Mouse (Mus musculus) embryonic facial prominence, embryonic 14.5 days (tissue): Measurements from ENCODE around the gene Frmd4a. TPM values are rescaled to one million over a fixed set of nuclear protein-coding genes. Genes with fewer than 3 reads are reported as not detected.
A peak's percentile ranks its signal among the peaks of the same experiment; 100 is the strongest.

ENCODE experiments used
- ATAC-seq: fragments of 200-750 bp; cut with Nextera tagmentation; 2 replicates; pipeline ENCODE4 v1.8.0; 2017; ENCODE audit warnings: low read depth, moderate number of reproducible peaks, moderate TSS enrichment
- DNase-seq: peaks from one replicate; pipeline ENCODE4 v3.0.0-alpha.2; 2015; ENCODE audit warnings: low spot score
- H3K27ac ChIP-seq: fragments of 300-500 bp; sonication (generic); replicated peaks from 2 replicates; pipeline ENCODE4 v1.5.1; 2014; ENCODE audit warnings: low read depth, mild to moderate bottlenecking, low read length, moderate library complexity
- H3K27me3 ChIP-seq: fragments of 300-500 bp; sonication (generic); replicated peaks from 2 replicates; pipeline ENCODE4 v1.6.1; 2014; ENCODE audit warnings: low read length; ENCODE audit not compliant: control insufficient read depth, insufficient read depth
- H3K36me3 ChIP-seq: fragments of 300-500 bp; sonication (generic); 2 replicates; pipeline ENCODE4 v1.6.1; 2014; ENCODE audit warnings: low read length, mixed read lengths; ENCODE audit not compliant: control insufficient read depth, insufficient read depth
- H3K4me1 ChIP-seq: fragments of 300-500 bp; sonication (generic); 2 replicates; pipeline ENCODE4 v1.6.1; 2014; ENCODE audit warnings: antibody characterized with exemption, low read length; ENCODE audit not compliant: control insufficient read depth, insufficient read depth
- H3K4me2 ChIP-seq: fragments of 300-500 bp; sonication (generic); 2 replicates; pipeline ENCODE4 v1.6.1; 2014; ENCODE audit warnings: low read depth, mild to moderate bottlenecking, low read length, moderate library complexity, mixed read lengths
- H3K4me3 ChIP-seq: fragments of 300-500 bp; sonication (generic); 2 replicates; pipeline ENCODE4 v1.5.1; 2014; ENCODE audit warnings: low read depth, mild to moderate bottlenecking, low read length
- H3K9ac ChIP-seq: fragments of 300-500 bp; sonication (generic); 2 replicates; pipeline ENCODE4 v1.6.1; 2014; ENCODE audit warnings: low read depth, mild to moderate bottlenecking, low read length, moderate library complexity, mixed read lengths
- H3K9me3 ChIP-seq: fragments of 300-500 bp; sonication (generic); 2 replicates; pipeline ENCODE4 v1.6.1; 2016; ENCODE audit warnings: low read length; ENCODE audit not compliant: control insufficient read depth
- WGBS: fragments of 180-500 bp; shearing (Covaris S2); extraction: QIAGEN DNeasy Blood & Tissue Kit; methylation state at CpG from one replicate; pipeline ENCODE4 v1.1.7; 2014; 5-methylcytosine and 5-hydroxymethylcytosine counted together
- polyA plus RNA-seq: library from polyadenylated mRNA; unstranded; fragments of >200 nt; fragmentation: Nextera tagmentation; extraction: Ambion mirVana; gene quantifications from 2 replicates; pipeline ENCODE4 v1.2.1, GENCODE M21; 2014

The Frmd4a gene
- polyA plus RNA-seq, 1 experiment from 2014 or later, result 27.2 TPM

- Histone ChIP-seq H3K36me3 (peaks cover 85% of the 10 kb centered on the region), H3K4me1 (no peaks in the 10 kb centered on the region), H3K27me3 (no peaks in the 10 kb centered on the region), H3K9ac (no peak overlapping the region), H3K4me2 (no peak overlapping the region), H3K27ac (no peak overlapping the region), H3K4me3 (no peak overlapping the region), H3K9me3 (no peaks in the 10 kb centered on the region)
- ATAC-seq (no peak), DNase-seq (no peak)
- 81% methylated on average over 7 of the region's 7 CpGs for WGBS
Observed at GRCm38 (mm10) chr2:4636656-4637055, 619.1 kb downstream of the Frmd4a start.

- 88% methylated on average over 3 of the region's 3 CpGs for WGBS
- Histone ChIP-seq H3K27ac (no peak overlapping the region), H3K4me1 (no peaks in the 10 kb centered on the region), H3K27me3 (no peaks in the 10 kb centered on the region), H3K9me3 (no peaks in the 10 kb centered on the region), H3K9ac (no peak overlapping the region), H3K36me3 (peaks cover 85% of the 10 kb centered on the region), H3K4me3 (no peak overlapping the region), H3K4me2 (no peak overlapping the region)
- ATAC-seq (no peak), DNase-seq (no peak)
Observed at GRCm38 (mm10) chr2:4638189-4638588, 620.7 kb downstream of the Frmd4a start.

- H3K9ac ChIP-seq, result no peak overlapping the region
- H3K36me3 ChIP-seq, result peaks cover 67% of the 10 kb centered on the region
- no peak overlapping the region for H3K4me2 ChIP-seq
- WGBS, result 81% methylated on average over 4 of the region's 4 CpGs
- no peak for ATAC-seq
- H3K27me3 ChIP-seq, result no peaks in the 10 kb centered on the region
- no peak overlapping the region for H3K27ac ChIP-seq
- H3K9me3 ChIP-seq, result no peaks in the 10 kb centered on the region
- no peak for DNase-seq
- no peaks in the 10 kb centered on the region for H3K4me1 ChIP-seq
- no peak overlapping the region for H3K4me3 ChIP-seq
Observed at GRCm38 (mm10) chr2:4645066-4645465, 627.5 kb downstream of the Frmd4a start.

- H3K4me3 ChIP-seq, result no peak overlapping the region
- no peak overlapping the region for H3K9ac ChIP-seq
- H3K27me3 ChIP-seq, result no peaks in the 10 kb centered on the region
- DNase-seq, result no peak
- no peak overlapping the region for H3K4me2 ChIP-seq
- WGBS, result 93% methylated on average over 4 of the region's 4 CpGs
- peaks cover 41% of the 10 kb centered on the region for H3K36me3 ChIP-seq
- H3K27ac ChIP-seq, result no peak overlapping the region
- no peak for ATAC-seq
- peaks cover 4% of the 10 kb centered on the region; the same call in 1 of the 2 replicates for H3K4me1 ChIP-seq
- H3K9me3 ChIP-seq, result no peaks in the 10 kb centered on the region
Observed at GRCm38 (mm10) chr2:4648094-4648493, 630.6 kb downstream of the Frmd4a start.

GRCm38 (mm10) chr2:4649646-4650045 lies 632.1 kb downstream of the Frmd4a start:
- no peak for ATAC-seq
- H3K4me1 ChIP-seq, result peaks cover 4% of the 10 kb centered on the region; the same call in 1 of the 2 replicates
- no peak overlapping the region for H3K27ac ChIP-seq
- H3K27me3 ChIP-seq, result no peaks in the 10 kb centered on the region
- H3K9me3 ChIP-seq, result no peaks in the 10 kb centered on the region
- DNase-seq, result no peak
- 100% methylated on average over 2 of the region's 2 CpGs for WGBS
- H3K4me2 ChIP-seq, result no peak overlapping the region
- H3K4me3 ChIP-seq, result no peak overlapping the region
- H3K36me3 ChIP-seq, result peaks cover 28% of the 10 kb centered on the region
- H3K9ac ChIP-seq, result no peak overlapping the region

GRCm38 (mm10) chr2:4651500-4652285 lies 634.2 kb downstream of the Frmd4a start, which contains the start of gene Prpf18:
TSS of gene Prpf18 (minus strand) at chr2:4652113.
- Histone ChIP-seq H3K27me3 (no peaks in the 10 kb centered on the region), H3K9me3 (no peaks in the 10 kb centered on the region), H3K4me2 (peak within 1 kb of the TSS; percentile 77), H3K4me3 (peak within 1 kb of the TSS; percentile 97), H3K9ac (peak within 1 kb of the TSS; percentile 89), H3K4me1 (peaks cover 4% of the 10 kb centered on the region; the same call in 1 of the 2 replicates), H3K36me3 (peaks cover 10% of the 10 kb centered on the region), H3K27ac (peak within 1 kb of the TSS; percentile 63)
- DNase-seq, result peak; percentile 94
- WGBS, result 1% methylated on average over 34 of the region's 40 CpGs
- ATAC-seq, result peak; percentile 88

- H3K27ac ChIP-seq, result no peak overlapping the region
- no peaks in the 10 kb centered on the region for H3K27me3 ChIP-seq
- H3K4me1 ChIP-seq, result no peaks in the 10 kb centered on the region
- no peaks in the 10 kb centered on the region for H3K9me3 ChIP-seq
- no peaks in the 10 kb centered on the region for H3K36me3 ChIP-seq
- ATAC-seq (no peak), DNase-seq (no peak)
- H3K4me3 ChIP-seq, result no peak overlapping the region
- H3K9ac ChIP-seq, result no peak overlapping the region
- no peak overlapping the region for H3K4me2 ChIP-seq
- WGBS, result 80% methylated on average over 2 of the region's 2 CpGs
Observed at GRCm38 (mm10) chr2:4660677-4661076, 643.2 kb downstream of the Frmd4a start.
